Mouse (Mus musculus) gastrocnemius, adult 2 months (tissue): Measurements from ENCODE around the gene Tet2. TPM values are rescaled to one million over a fixed set of nuclear protein-coding genes. Genes with fewer than 3 reads are reported as not detected.

Source experiments
- DNase-seq: peaks from one replicate; pipeline ENCODE4 v3.0.0; 2022
- H3K27ac ChIP-seq: fragments of 200-600 bp; 2 replicates; pipeline ENCODE4 v1.8.1; 2022; ENCODE audit warnings: mild to moderate bottlenecking
- H3K4me3 ChIP-seq: fragments of 200-600 bp; 2 replicates; pipeline ENCODE4 v1.8.1; 2022; ENCODE audit warnings: mild to moderate bottlenecking, moderate library complexity
- CTCF ChIP-seq: fragments of 200-600 bp; IDR thresholded peaks from 2 replicates; pipeline ENCODE4 v1.8.1; 2022; ENCODE audit warnings: antibody characterized with exemption, mild to moderate bottlenecking, moderate library complexity
- intact Hi-C: fragments of 180-260 bp; cut with DNase I; formaldehyde crosslinking; loops from one replicate; pipeline ENCODE4 v1.15.1; 2025
- microRNA-seq: library from miRNA; unstranded; fragments of <30 nt; microRNA quantifications from one replicate; pipeline ENCODE4 v1.2.0, GENCODE M21; 2021
- total RNA-seq, 2 experiments: library from RNA; stranded (reverse); gene quantifications; 2 replicates each; pipeline ENCODE4 v1.2.3; 2021

Gene Tet2
- total RNA-seq, 2 experiments from 2014 or later, result 16.4 to 29.2 TPM

- intact Hi-C loops, result no loop called here
- no peak for TF ChIP-seq CTCF
- H3K27ac ChIP-seq, result no peak overlapping the region
- no peak for DNase-seq
- no peak overlapping the region for H3K4me3 ChIP-seq
Observed at GRCm38 (mm10) chr3:133462485-133462884, 82.5 kb downstream of the Tet2 start.

- no peak for DNase-seq
- TF ChIP-seq CTCF, result no peak
- Histone ChIP-seq H3K4me3 (no peak overlapping the region), H3K27ac (no peak overlapping the region)
- intact Hi-C loops, result no loop called here
Observed at GRCm38 (mm10) chr3:133462059-133462458, 82.9 kb downstream of the Tet2 start.

- TF ChIP-seq CTCF, result no peak
- intact Hi-C loops, result no loop called here
- Histone ChIP-seq H3K4me3 (no peak overlapping the region), H3K27ac (no peak overlapping the region)
- no peak for DNase-seq
Observed at GRCm38 (mm10) chr3:133459174-133459573, 85.8 kb downstream of the Tet2 start.

GRCm38 (mm10) chr3:133453896-133454295 lies 91.0 kb downstream of the Tet2 start:
- intact Hi-C loops, result no loop called here
- Histone ChIP-seq H3K27ac (no peak overlapping the region), H3K4me3 (no peak overlapping the region)
- no peak for TF ChIP-seq CTCF
- DNase-seq, result no peak

- H3K27ac ChIP-seq, result no peak overlapping the region
- intact Hi-C loops, result no loop called here
- DNase-seq, result no peak
- TF ChIP-seq CTCF, result no peak
- no peak overlapping the region for H3K4me3 ChIP-seq
Observed at GRCm38 (mm10) chr3:133436919-133437320, 108.0 kb downstream of the Tet2 start.

- intact Hi-C loops, result no loop called here
- no peak for TF ChIP-seq CTCF
- Histone ChIP-seq H3K4me3 (no peak overlapping the region), H3K27ac (no peak overlapping the region)
- DNase-seq, result no peak
Observed at GRCm38 (mm10) chr3:133436279-133436860, 108.6 kb downstream of the Tet2 start.

- DNase-seq, result no peak
- no peak for TF ChIP-seq CTCF
- H3K4me3 ChIP-seq, result no peak overlapping the region
- no peak overlapping the region for H3K27ac ChIP-seq
- intact Hi-C loops, result no loop called here
Observed at GRCm38 (mm10) chr3:133435774-133436148, 109.2 kb downstream of the Tet2 start.

DNA sequence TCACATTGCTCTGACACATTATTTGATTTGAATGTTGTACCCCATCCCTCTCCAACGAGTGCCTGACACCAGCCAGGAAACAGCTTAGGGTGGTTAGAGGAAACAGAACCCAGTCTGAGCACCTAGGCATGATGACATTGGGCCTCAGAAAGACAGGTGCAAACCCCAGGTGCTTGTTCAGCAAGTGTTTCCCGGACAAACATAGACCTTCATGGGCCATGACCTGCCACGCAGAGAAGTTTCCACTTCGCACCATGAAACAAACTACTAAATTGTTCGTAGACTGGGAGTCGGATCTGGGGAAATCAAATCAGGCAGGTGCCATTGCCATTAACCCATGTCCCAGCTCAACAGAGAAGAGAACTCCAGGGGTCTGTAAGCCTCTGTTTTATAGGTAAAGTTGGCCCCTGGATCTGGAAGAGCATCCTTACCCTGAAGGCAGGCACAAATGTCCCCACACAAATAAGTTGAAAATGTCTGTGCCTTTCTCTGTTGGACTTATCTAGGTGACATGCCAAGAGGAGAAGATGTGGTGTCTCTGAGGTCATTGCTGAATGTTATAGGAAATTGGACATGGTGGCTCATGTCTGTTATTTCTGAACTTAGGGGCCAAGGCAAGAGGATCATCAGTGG lies 109.7 kb downstream of the Tet2 start:
- H3K4me3 ChIP-seq, result no peak overlapping the region
- no peak for DNase-seq
- no peak overlapping the region for H3K27ac ChIP-seq
- TF ChIP-seq CTCF, result no peak
- intact Hi-C loops, result no loop called here

DNA sequence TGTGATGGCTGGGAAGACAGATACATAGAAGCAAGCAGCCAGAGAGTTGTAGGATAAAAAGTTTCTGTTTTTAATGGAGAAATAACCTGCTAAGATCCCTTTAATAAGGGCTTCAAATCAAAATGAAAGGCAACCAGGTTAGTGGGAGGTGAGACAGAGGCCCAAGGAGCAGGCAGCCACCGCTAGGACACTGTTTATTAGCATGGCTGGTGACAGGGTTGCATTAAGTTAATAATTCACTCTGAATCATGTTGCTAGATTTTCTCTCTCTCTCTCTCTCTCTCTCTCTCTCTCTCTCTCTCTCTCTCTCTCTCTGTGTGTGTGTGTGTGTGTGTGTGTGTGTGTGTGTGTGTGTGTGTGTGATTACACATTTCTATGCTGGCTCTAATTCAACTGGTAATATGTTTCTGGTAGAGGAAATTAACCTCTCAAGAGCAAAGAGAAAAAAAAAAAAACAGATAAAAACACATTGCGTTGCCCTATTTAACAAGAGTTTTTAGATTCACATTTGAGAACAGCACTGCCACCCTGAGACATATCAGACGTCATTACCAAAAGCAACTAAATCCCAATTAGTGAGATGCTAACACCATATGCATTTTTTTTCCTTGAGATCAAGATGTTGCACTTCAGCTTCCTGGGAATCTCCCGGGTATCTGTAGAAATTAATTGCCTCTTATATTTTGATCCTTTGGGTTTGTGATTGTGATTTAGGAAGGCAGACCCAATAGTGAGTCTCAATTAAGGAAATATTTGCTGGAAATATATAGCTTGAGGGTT lies 115.4 kb downstream of the Tet2 start:
- DNase-seq, result no peak
- TF ChIP-seq CTCF, result no peak
- no peak overlapping the region for H3K27ac ChIP-seq
- intact Hi-C loops, result no loop called here
- no peak overlapping the region for H3K4me3 ChIP-seq

DNA sequence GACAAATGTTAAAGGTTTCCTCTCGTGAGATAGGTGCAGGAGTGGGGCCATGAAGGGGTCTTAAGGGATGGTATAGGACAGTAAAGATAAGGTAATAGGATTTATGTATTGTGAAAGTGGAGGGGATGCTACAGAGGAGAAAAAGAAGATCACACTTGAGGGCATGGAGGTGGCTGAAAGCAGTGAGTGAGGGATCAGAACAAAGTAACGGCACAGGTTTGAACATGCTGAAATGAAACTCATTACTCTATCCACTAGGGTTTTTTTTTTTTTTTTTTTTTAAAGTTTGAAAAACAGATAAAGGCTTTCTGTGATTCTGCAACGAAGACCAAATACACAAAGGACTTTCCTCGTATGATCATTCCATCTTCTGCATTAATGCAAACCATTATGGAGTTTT lies 116.9 kb downstream of the Tet2 start:
- intact Hi-C loops, result no loop called here
- no peak for DNase-seq
- Histone ChIP-seq H3K4me3 (no peak overlapping the region), H3K27ac (no peak overlapping the region)
- no peak for TF ChIP-seq CTCF

DNA sequence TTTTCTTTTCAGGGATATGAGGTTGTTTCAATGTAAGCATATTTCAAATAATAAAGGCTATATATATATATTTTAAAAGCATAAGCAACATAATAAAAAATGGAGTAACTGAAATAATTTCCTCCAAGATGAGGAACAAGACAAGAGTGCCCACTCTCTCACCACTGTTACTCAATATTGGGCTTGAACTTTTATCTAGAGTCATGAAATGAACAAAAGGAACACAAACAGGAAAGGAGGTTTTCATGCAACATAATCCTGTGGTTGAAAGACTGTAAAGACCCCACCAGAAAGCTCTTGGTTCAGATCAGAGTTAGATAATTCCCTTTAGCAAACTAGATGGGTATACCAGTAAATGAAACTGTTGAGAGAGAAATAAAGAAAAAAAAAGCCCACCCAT lies 121.9 kb downstream of the Tet2 start:
- TF ChIP-seq CTCF, result no peak
- DNase-seq, result no peak
- Histone ChIP-seq H3K27ac (no peak overlapping the region), H3K4me3 (no peak overlapping the region)
- intact Hi-C loops, result no loop called here

GRCm38 (mm10) chr3:133414747-133415146 lies 130.2 kb downstream of the Tet2 start:
- intact Hi-C loops, result no loop called here
- no peak for TF ChIP-seq CTCF
- Histone ChIP-seq H3K4me3 (no peak overlapping the region), H3K27ac (no peak overlapping the region)
- DNase-seq, result no peak

Small RNA genes within 50 kb of the gene (microRNA-seq; reads per million reads assigned to microRNA genes)
- not detected for gene Gm25042

Other genes with a start within 250 kb of the Tet2 start
- 10 to 100 TPM; 43.7 to 59.7 TPM for gene Ppa2, start 235.0 kb downstream of the Tet2 start, total RNA-seq